Mouse (Mus musculus) heart, postnatal 4 days (tissue): ENCODE measurements at regions not wholly inside any gene's neighbourhood (a gene's known extent, or its start where the extent isn't known, plus 50 kb on each side); places are given as distances from the start of the nearest gene placed in this dataset.

Source experiments
- DNase-seq: peaks from one replicate; pipeline ENCODE4 v3.0.0; 2021

DNA sequence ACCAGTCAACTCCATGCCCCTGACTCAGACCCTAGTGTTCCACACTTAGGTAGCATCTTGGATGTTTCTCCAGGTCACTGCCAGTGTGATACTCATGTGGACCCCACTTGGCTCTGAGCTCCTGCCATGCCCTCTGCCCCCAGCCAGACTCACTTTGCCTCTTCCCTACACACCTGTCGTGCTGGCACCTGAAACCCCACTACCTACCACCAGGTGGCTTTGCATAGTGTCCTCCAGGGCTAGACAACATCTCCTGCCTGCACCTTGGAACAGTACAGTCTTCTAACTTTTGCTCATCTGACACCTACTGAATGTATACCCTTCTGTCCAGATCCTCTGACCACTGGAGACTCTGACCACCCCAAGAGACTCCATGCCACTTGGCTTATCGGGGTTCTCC, 80.6 kb downstream of the Fam53a start:
- no peak for DNase-seq

DNA sequence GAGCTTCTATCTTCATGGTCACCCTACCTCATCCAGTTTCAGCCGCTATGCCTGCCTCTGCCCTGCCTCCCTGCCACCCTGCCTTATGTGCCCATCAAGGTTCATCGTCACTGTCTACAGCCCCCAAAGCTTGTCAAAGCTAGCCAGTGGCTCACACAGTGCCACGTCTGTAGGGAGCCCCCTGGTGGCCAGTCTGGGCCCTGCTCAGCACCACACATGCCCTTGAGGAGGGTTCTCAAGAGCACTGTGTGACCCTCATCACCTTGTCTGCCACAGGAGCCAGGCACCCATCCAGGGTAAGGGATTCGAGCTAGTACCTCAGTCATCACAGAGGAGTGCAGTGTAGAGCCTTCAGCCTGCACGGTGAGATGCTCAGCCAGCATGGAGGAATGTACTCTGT, 86.1 kb downstream of the Fam53a start:
- peak; percentile 70 for DNase-seq

DNA sequence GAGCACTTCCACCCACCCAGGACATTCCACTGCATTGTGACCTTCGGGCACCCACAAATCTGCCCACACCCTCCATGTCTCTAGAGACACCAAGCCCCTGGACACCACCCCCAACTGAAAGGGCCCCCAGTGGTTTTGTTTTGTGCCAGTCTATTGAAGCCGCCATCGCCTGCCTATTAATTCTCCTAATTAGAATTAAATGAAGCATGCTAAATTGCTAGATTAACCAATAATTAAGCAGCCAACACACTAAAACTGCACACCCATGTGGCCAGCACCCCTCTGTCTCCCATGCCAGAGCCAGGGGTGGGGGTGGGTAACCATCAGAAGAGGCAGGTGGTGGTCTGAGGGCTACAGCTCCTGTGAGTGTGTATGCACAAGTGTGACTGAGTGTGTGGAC, 86.8 kb downstream of the Fam53a start:
- DNase-seq, result no peak

DNA sequence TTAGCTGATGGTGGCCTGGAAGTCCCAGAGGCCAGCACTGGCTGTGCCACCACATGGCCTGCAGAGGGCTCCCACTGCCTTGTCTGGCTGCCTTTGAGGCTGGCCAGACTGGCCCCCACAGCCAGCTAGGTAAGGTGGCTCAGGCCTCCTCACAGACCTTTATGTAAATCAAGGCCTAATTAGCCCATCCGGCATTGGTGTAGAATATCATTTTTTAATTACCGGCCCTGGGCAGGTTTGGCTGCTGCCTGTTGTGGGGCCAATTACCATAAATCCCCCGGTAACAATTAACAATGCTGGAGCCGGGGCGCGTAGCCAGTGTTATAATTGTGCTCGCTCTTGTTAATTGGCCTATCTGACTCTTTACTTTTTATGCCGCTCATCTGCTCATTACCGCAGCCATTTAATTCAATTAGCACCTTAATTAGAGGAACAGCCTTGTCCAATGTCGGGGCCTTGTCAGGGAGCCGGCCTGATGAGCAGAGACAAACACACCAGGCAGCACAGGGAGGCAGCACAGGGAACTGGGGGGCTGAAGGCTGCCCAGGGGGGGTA, 87.4 kb downstream of the Fam53a start:
- peak; percentile 28 for DNase-seq

DNA sequence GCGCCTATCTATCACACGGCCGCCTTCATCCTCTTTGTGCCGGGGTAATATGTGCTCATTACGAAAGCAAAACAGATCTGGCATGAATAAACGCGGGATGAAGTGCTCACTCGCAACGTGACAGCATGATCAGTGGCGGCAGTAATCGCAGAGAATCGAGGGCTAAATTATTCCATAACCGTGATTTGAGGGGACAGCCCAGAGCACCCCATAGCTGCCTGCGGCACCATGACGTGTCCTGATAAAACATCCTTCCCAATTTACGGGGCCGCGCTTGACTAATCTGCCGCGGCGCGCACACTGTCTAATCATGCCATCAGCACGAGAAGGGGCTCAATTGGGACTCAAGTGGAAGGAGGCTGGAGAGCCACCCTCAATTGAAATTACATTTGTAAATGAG, 89.2 kb downstream of the Fam53a start:
- no peak for DNase-seq

DNA sequence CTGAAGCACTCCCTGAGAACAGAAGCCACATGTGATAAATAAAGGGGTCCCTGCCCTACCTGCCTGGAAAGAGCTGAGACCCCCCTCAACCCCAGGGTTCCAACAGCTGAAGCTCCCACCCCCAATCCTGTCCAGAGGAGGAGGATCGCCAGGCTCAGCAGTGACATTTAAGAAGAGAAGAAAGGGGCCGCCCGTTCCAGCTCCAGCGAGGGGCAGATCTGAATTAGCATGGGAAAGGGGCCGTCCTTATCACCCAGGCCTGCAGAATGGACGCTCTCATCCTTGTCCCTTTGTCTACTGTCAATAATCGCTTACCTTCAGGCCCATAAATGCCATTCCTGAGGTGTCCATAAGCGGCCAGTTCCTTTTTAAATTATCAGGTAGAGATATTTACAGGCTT, 92.0 kb downstream of the Fam53a start:
- no peak for DNase-seq

DNA sequence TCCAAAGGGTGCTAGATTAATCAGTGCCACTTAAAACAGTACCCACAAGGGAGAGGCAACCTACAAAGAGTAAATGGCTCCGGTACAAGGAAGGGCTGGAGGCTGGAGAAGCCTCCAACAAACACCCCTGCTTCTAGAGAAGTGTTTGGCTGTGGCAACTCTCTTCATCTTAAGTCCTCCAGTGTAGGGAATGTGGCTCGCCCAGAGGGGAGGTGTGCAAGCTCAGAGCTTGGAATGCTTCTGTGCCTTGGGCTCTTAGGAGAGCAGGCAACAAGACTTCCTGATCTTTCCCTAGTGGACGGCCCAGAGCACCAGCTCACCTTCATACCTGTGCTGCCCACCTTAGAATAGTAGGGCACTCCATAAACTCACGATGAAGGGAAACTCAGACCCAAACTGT, 92.4 kb downstream of the Fam53a start:
- DNase-seq, result no peak

DNA sequence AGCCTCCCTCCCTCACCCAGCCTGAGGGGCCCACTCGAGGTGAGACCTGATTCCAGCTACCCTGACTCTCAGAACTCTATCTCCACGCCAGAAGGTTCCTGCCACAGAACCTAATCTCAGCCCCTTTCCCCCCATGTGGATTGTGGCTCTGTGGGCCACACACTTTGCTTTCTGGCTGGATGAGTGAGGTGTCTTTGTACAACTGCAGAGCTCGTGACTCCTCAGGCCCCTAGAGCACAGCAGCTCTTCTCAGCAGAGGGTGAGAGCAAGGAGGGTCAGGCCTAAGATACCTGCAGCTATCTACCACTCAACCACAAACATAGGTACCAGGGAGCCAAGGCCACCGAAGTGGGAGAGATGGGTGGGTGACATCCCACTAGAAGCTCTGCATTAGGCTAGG, 93.2 kb downstream of the Fam53a start:
- no peak for DNase-seq

DNA sequence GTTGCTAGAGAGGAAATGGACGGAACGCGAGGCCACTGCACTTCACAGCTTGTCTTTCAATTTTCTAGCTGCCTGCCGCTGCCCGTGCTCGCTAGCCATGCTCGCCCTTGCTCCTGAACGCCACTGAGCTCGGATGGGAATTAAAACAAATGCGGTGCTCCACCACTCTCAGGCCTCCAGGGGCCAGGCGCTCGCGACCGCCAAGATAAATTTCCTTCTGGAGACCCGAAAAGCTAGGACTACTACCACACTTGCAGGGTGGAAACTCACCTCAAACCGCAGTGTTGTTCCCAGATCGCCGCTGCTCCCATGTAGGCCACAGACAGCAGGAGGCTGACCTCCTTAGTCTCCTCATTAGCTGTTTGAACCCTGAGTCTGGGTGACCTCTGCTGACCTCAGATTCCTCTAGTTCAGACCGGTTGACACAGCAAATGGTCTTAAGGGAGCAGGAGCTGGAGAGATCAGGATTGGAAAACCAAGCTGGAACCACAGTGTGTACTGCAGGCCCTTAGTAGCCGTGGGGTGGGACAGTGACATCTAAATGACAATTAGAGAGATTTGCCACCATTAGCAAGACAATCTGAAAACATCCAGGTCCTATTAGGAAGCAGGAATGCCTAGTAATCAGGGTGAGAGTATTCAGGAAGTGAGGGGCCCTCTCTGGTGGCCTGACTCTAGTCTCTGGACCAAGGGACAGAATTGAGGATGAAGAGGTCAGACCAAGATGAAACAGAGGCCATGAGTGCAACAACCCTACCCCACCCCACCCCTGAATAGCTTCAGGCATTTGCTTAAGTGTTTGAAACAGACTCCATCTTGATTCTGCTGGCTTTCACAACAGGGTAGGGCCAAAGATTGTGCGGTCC, 94.1 kb downstream of the Fam53a start:
- DNase-seq, result no peak

DNA sequence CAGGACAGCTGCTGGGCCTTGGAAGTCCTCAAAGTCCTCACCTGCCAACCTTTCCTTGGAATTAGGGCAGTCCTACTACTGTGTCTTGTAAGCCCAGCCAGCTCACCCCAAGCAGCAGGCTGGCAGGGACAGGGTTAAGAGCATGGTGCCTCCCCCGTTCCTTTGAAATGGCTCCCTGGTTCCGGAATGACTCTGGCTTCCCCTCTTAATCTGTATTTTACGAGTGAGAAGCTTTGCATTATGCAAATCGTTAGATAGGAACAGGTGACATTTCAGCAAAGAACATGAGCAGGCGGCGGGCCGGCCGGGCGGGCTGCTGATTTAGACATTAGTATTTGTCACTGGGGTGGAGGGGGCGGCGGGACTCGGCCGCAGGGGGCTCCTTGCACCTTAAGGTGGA, 95.1 kb downstream of the Fam53a start:
- DNase-seq, result no peak

DNA sequence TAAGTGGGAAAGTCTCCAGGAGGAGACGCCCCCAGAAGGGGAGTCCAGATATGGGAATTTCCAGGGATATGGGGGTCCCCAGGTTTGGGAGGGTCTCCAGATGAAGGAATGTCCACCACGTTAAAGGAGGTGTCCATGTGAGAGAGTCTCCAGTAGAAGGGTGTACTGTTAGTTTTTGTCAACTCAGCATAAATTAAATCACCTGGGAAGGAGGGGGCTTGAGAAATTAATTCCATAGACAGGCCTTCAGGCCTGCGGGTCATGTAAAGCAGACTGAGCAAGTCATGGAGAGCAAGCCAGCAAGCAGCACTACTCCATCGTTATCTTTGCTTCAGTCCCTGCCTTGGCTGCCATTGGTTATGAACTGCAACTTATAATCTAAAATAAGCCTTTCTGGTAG, 96.2 kb downstream of the Fam53a start:
- DNase-seq, result no peak

DNA sequence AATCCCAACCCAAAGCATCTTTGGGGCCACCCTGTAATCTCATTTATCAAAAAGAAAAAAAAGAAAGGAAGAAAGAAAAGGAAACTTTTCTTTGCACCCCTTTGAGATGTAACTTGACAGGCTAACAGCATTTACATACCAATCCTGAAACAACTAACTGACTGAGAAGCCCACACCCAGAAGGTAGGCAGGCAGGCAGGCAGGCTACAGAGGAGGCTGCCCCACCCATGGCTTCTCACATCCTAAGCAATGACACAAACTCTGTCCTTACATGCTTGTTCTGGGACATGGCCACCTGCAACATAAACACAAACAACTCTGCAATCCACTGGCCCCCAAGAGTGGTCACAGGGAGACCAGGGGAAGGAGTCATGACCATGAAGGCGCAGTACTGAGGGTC, 97.5 kb upstream of the Nkx1-1 start:
- DNase-seq, result no peak

DNA sequence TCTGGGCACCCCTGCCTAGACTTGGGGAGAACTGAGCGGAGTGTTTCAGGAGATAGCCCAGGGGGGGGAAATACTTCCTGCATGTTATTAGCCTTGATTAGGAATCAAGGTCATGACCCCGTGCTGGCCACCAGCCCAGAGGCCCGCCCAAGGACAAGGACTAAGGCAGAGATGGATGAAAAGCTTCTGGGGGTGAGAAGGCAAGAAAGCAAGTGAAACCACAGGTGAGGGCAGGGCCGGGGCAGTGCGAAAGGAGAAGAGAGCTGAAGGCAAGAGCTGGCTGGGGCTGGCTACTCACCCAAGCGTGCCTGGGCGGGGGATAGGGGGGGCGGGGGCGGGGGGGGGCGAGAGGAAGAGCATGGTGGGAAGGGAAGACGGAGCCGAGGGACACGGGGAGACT, 96.0 kb upstream of the Nkx1-1 start:
- peak; percentile 13 for DNase-seq

DNA sequence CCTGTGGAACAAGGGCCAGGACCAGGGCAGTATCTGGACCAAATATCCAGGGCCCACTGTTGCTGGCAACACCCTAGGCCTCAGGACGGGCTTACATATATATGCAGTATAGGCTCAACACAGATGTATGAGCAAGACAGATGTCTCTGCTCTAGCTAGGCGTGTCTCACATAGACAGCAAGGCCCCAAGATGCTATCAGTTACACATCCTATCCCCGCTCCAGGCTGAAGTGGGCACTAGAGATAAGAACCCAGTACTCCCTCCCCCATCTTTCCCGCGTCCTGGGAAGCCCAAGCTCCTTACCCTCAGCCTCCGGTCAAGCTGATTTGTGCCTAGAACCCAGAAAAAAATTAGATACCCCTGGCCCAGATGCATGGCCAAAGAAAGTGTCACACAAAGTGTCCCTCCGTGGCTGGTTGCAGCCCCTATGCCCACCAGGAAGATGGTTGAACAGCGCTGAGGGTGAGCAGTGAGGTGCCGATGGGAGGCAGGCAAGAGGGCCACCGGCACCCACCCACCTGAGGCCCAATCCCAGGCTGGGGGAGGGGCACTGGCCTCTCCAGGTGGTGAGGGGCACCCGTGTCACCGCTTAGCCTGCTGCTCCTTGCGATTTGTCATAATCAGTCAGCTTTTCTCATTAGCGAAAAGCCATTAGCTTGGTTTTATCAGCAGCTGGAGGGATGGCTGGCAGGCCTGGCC, 95.3 kb upstream of the Nkx1-1 start:
- no peak for DNase-seq

DNA sequence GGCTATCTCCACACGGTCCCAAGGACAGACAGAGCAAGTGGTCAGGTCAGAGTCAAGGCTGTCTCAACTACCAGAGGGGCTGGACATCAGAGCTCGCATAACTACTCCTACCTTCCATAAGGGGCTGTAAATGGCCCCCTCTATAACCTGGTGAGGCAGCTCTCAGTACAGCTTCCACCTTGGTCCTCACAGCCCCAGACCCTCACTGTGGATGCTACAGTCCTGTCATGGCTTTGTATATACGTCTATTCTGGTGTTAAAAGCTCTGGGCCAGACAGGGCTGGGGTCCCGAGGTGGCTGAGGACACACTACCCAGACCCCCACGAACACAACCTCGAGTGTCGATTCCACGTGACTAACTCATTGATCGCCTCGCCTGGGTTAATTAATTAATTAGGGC, 94.0 kb upstream of the Nkx1-1 start:
- no peak for DNase-seq

DNA sequence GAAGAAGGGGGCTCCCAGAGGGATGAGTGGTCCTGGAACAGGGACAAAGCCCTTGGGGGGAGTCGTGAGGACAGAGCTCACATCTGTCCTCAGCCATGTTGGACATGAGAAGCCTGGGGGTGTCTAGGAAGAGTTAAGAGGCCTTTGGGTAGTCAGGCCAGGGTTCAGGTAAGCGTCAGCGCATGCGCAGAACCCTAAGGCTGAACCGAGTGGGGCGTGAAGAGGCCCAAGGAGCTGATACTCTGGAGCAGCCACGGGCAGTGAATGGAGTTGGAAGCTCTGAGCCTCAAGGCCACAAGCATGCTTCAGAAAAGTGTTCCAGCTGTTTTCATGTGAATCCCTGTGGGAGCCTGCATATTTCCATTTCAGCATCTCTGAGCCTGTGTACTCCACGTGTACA, 93.5 kb upstream of the Nkx1-1 start:
- DNase-seq, result no peak

DNA sequence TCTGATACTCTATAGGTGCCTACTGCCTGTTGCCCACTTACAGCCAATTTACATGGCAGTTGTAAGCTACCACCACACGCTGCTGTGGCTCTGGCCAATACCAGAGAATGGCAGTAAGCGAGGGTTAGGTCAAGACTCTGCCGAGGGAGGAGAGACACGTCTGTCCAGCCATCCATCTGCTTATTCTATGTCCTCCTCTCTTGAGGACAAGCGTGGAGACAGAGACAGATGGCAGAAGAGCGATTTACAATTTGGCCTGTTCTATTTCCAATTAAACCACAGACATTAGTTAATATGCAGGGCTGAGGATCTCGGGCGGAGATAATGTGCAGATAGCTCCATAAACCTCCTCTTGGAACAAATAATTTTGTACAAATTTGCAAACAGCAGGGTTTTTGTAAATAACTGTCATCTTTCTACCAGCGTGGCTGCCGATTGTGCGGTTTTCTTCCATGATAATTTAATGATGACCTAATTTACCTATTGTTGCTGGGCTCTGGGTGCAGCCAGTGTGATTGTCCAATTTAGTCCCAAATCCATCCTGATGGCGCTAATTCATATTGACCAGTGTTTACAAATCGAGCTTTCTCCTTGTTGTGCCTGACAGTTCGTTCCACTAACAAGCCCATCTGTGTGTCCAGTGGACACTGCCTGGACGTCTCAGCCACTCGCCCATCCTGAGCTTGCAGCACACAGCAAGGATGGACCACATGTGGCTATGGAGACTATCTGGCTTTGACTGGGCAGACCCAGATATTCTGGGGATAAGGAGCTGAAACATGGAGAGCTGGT, 88.4 kb upstream of the Nkx1-1 start:
- no peak for DNase-seq

DNA sequence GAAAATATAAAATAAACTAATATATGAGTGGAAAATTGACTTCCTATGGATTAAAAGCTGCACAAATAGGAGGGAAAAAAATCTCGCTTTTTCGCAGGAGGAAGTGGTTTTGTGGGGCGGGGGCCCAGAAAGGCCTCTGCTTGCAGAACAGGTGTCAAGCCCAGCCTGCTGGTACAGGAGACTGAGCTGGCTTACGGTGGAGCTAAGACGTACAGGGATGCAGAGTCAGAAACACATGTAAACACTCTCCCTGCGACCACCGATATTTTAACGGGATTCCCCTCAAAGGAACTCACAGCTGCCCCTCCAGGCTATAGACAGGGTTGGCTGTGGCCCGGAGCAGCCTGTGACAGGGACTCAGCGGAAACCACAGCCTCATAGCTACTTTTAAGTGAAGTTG, 87.1 kb upstream of the Nkx1-1 start:
- no peak for DNase-seq

DNA sequence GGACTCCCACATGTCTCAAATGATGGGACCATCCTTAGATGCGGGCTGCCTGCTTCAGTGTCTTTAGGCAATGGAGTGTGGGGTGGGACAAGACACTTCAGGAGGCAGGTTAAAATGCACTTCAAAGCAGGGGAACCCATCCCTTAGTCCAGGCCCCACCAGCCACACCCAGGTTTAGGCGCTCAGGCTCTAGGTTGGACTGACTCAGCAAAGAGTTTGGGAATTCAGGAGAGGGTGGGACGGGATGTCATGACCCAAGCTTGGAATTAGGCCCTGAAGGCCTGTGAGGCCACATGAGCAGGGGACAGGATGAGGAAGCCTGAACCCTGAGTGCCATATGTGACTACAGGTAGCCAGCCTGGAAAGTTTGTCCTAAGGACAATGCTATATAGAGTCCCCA, 85.6 kb upstream of the Nkx1-1 start:
- no peak for DNase-seq

DNA sequence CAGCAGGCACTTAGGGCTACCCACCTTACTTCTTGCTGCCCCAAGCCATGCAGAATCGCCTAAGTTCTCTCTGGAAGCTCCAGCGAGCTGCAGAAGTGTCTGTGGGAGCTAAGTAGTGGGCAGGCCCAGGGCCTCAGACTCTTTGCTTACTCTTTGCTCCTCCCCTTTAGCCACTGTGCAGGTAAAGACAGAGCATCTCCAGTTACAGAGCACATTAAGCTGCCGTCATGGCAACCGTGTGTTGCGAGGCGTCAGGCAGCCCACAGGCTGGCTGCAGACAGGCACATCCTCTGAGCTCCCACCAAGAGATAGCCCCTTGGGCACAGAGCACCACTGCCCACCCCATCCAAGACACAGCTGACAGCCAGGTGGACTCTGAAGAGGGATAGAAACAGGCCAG, 85.1 kb upstream of the Nkx1-1 start:
- DNase-seq, result no peak

DNA sequence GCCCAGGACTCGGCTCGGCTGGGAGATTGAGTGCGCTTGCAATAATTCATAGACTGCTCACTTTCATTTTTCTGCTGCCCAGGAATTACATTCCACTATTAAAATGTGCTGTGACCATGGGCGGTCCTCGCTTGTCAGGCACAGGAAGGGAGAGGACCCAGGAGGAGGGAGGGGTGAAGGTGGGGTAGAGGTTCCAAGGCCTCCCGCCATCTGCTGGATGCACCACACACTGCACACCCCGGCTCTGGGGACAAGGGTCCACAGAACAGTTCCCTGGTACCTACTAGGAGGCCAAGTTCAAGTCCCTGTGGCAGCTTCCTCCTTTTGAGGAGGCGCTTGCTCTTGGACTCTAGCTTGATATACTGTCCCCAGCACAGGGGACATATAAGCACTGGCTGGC, 83.8 kb upstream of the Nkx1-1 start:
- no peak for DNase-seq

DNA sequence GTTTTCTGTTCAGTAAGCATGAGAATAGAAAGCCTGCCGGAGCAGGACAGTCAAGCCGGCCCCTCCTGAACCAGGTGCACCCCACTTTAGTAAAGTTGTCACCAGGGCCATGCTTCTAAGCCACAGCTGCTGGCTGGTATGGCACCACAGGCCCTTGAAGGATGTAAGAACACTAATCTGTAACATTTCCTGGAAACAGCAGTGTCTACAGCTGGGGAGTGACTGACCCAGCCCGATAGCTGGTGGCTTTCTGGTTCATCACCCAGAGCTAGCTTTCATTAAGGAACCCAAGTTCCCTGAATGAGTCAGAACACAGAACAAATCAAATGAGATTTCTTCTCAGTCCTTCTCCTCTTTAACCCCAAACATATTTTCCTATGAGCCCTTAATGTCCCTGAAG, 82.4 kb upstream of the Nkx1-1 start:
- no peak for DNase-seq

DNA sequence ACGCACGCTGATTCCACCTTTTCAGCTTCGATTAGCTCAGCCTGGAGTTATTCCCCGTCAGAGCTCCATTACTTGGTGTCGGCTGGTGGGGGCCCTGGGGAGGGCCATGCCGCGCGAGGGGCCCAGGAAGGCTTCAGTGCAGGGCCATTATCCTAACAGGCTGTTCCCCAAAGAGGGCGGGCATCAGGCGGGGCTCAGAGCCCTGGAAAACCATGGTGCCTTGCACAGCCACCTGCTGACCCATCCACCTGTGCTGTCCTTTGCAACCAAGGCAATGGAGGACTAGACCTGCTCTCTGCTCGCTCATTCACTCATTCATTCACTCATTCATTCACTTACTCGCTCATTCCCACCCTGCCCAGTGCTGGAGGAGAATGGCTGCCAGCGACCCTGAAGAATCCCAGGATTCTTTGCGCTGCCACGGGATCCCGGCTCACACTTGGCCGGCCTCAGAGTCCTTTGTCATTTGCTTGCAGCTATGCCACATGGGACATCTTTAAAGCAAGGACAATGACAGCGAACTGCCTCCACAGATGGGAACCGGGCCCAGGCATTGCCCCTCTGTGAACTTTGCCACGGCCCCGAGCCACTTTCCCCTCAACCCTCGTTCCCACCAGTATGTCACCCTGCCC, 78.6 kb upstream of the Nkx1-1 start:
- no peak for DNase-seq
